Mouse (Mus musculus) intestine, embryonic 15.5 days (tissue): ENCODE results near the gene Ostf1. TPM values are rescaled to one million over a fixed set of nuclear protein-coding genes. Genes with fewer than 3 reads are reported as not detected.

Source experiments
- ATAC-seq: fragments of 200-750 bp; cut with Nextera tagmentation; 2 replicates; pipeline ENCODE4 v1.8.0; 2017; ENCODE audit warnings: moderate TSS enrichment, moderate library complexity
- H3K27ac ChIP-seq: fragments of 300-500 bp; sonication (generic); 2 replicates; pipeline ENCODE4 v1.5.1; 2015; ENCODE audit warnings: mild to moderate bottlenecking, inconsistent platforms
- H3K27me3 ChIP-seq: fragments of 300-500 bp; sonication (generic); replicated peaks from 2 replicates; pipeline ENCODE4 v1.6.1; 2015; ENCODE audit warnings: inconsistent platforms
- H3K36me3 ChIP-seq: fragments of 300-500 bp; sonication (generic); 2 replicates; pipeline ENCODE4 v1.6.1; 2015; ENCODE audit warnings: inconsistent platforms
- H3K4me1 ChIP-seq: fragments of 300-500 bp; sonication (generic); replicated peaks from 2 replicates; pipeline ENCODE4 v1.6.1; 2015; ENCODE audit warnings: inconsistent platforms
- H3K4me2 ChIP-seq: fragments of 300-500 bp; sonication (generic); replicated peaks from 2 replicates; pipeline ENCODE4 v1.6.1; 2015; ENCODE audit warnings: mild to moderate bottlenecking, inconsistent platforms
- H3K4me3 ChIP-seq: fragments of 300-500 bp; sonication (generic); replicated peaks from 2 replicates; pipeline ENCODE4 v1.5.1; 2015; ENCODE audit warnings: inconsistent platforms
- H3K9ac ChIP-seq: fragments of 300-500 bp; sonication (generic); 2 replicates; pipeline ENCODE4 v1.6.1; 2015; ENCODE audit warnings: inconsistent platforms
- H3K9me3 ChIP-seq: fragments of 300-500 bp; sonication (generic); 2 replicates; pipeline ENCODE4 v1.6.1; 2016; ENCODE audit warnings: inconsistent platforms
- WGBS: fragments of 180-500 bp; shearing (Covaris S2); methylation state at CpG from one replicate; pipeline ENCODE4 v1.1.7; 2015; 5-methylcytosine and 5-hydroxymethylcytosine counted together
- polyA plus RNA-seq: library from polyadenylated mRNA; unstranded; fragments of >200 nt; fragmentation: Nextera tagmentation; extraction: Ambion mirVana; gene quantifications from 2 replicates; pipeline ENCODE4 v1.2.1, GENCODE M21; 2015

The Ostf1 gene
- polyA plus RNA-seq, 1 experiment from 2014 or later, result 86.3 TPM

GRCm38 (mm10) chr19:18577348-18577747 lies 54.3 kb downstream of the Ostf1 start:
- no peak overlapping the region for H3K27ac ChIP-seq
- H3K9me3 ChIP-seq, result no peaks in the 10 kb centered on the region
- H3K27me3 ChIP-seq, result no peaks in the 10 kb centered on the region
- no peak overlapping the region for H3K4me3 ChIP-seq
- no peak overlapping the region for H3K9ac ChIP-seq
- no peak overlapping the region for H3K4me2 ChIP-seq
- H3K4me1 ChIP-seq, result peaks cover 4% of the 10 kb centered on the region; the same call in 1 of the 2 replicates
- ATAC-seq, result 0 out of 2 replicates have a peak, but pooled peaks have one; percentile 41
- no peaks in the 10 kb centered on the region for H3K36me3 ChIP-seq
- whole genome bisulfite sequencing, result 81% methylated on average over 5 of the region's 5 CpGs

DNA sequence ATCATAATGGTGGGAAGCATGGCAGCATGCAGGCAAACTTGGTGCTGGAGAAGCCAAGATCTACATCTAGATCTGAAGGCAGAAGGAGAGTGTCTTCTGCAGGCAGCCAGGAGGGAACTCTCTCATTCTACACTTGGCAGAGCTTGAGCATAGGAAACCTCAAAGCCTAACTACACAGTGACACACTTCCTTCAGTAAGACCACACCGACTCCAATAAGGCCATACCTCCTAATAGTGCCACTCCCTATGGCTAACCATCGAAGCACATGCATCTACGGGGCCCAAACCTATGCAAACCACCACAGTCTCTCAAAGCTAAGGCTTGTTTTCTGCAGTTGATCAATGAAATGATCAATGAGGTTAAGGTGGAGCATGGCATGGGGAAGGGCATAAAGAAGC lies 55.7 kb downstream of the Ostf1 start:
- H3K36me3 ChIP-seq, result no peaks in the 10 kb centered on the region
- H3K9me3 ChIP-seq, result no peaks in the 10 kb centered on the region
- H3K4me1 ChIP-seq, result peaks cover 4% of the 10 kb centered on the region; the same call in 1 of the 2 replicates
- no peak for ATAC-seq
- no peak overlapping the region for H3K4me3 ChIP-seq
- no peak overlapping the region for H3K27ac ChIP-seq
- 92% methylated on average over 3 of the region's 3 CpGs for WGBS
- H3K27me3 ChIP-seq, result no peaks in the 10 kb centered on the region
- H3K9ac ChIP-seq, result no peak overlapping the region
- H3K4me2 ChIP-seq, result no peak overlapping the region

DNA sequence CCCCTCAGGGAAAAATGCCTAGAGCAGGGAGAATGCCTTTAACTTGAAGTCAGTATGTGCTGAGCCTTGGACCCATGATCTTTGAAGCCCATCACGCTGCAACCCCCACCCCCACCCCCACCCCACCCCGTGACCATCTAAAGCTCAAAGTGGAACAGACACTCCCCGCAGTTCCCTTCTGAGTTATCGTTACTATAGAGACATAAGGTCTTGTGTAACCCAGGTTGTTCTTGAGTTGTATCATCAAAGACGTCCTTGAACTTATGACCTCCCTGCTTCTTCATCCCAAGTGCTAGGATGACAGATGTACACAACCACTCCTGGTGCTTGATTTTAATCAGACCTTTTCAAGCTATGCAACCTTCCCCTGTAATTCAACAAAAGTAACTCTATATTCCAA lies 57.7 kb downstream of the Ostf1 start:
- Histone ChIP-seq H3K9ac (no peak overlapping the region), H3K4me3 (no peak overlapping the region), H3K4me1 (peaks cover 4% of the 10 kb centered on the region; the same call in 1 of the 2 replicates), H3K9me3 (no peaks in the 10 kb centered on the region), H3K36me3 (no peaks in the 10 kb centered on the region), H3K27me3 (no peaks in the 10 kb centered on the region), H3K4me2 (no peak overlapping the region), H3K27ac (no peak overlapping the region)
- ATAC-seq, result no peak
- 54% methylated on average over 5 of the region's 5 CpGs for WGBS

DNA sequence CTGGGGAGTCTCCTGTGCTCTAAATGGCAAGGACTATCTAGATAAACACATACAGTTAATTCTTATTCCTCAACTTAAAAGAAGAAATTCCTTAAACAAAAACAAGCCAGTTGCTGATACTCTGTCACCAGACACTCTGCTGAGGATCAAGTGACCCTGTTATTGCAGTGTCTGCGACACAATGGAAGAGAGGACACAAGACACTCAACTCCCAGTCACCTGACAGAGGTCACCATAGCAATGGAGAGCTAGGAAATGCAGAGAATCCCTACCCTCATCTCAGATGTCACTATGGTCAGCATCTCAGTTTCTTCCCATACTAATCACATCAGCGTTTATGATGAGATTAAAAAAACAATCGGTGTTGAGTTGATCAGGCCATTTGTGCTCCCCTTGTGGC lies 58.2 kb downstream of the Ostf1 start:
- no peaks in the 10 kb centered on the region for H3K36me3 ChIP-seq
- H3K4me1 ChIP-seq, result peaks cover 4% of the 10 kb centered on the region; the same call in 1 of the 2 replicates
- no peak overlapping the region for H3K27ac ChIP-seq
- H3K9ac ChIP-seq, result no peak overlapping the region
- ATAC-seq, result no peak
- no peaks in the 10 kb centered on the region for H3K9me3 ChIP-seq
- H3K4me2 ChIP-seq, result no peak overlapping the region
- H3K4me3 ChIP-seq, result no peak overlapping the region
- no peaks in the 10 kb centered on the region for H3K27me3 ChIP-seq
- 70% methylated on average over 3 of the region's 3 CpGs for WGBS

- no peak overlapping the region for H3K4me2 ChIP-seq
- no peaks in the 10 kb centered on the region for H3K27me3 ChIP-seq
- no peaks in the 10 kb centered on the region for H3K9me3 ChIP-seq
- no peak for ATAC-seq
- no peak overlapping the region for H3K27ac ChIP-seq
- no peak overlapping the region for H3K9ac ChIP-seq
- H3K4me3 ChIP-seq, result no peak overlapping the region
- WGBS, result 93% methylated on average over 1 of the region's 1 CpGs
- H3K4me1 ChIP-seq, result no peaks in the 10 kb centered on the region
- no peaks in the 10 kb centered on the region for H3K36me3 ChIP-seq
These were observed 62.1 kb downstream of the Ostf1 start for GRCm38 (mm10) chr19:18569496-18569895.

DNA sequence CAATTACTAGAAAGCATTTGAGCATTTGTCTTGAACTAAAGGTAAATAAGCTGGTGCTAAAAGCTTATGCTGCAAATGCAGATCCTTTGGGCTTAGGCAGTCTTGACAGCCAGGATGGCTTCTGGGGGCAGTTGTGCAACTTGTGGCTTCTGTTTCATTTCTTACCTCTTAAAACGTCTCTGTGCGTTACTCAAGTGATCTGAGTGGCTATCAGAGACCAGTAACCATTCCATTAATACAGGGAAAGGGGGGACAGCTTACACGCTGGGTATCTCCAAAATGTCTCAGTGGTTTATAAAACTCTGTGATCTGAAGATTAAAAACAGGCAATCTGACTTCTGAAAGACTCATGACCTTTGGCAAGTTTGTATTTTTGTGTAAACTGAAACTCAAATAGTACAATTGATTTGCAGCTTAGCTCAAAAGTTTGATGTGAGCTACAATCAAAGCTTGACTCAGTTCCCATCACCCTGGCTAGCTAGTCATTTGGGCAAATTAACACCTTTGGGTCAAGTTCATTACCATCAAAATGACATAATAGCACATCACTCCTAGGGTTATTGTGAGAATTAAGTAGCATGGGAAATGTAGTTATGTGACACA lies 62.7 kb downstream of the Ostf1 start:
- no peaks in the 10 kb centered on the region for H3K36me3 ChIP-seq
- H3K4me2 ChIP-seq, result no peak overlapping the region
- ATAC-seq, result no peak
- H3K27ac ChIP-seq, result no peak overlapping the region
- no peaks in the 10 kb centered on the region for H3K9me3 ChIP-seq
- H3K4me3 ChIP-seq, result no peak overlapping the region
- no peaks in the 10 kb centered on the region for H3K4me1 ChIP-seq
- no peak overlapping the region for H3K9ac ChIP-seq
- 71% methylated on average over 3 of the region's 3 CpGs for WGBS
- no peaks in the 10 kb centered on the region for H3K27me3 ChIP-seq

- H3K9ac ChIP-seq, result no peak overlapping the region
- no peak for ATAC-seq
- no peaks in the 10 kb centered on the region for H3K36me3 ChIP-seq
- WGBS, result 90% methylated on average over 12 of the region's 12 CpGs
- H3K4me2 ChIP-seq, result no peak overlapping the region
- no peaks in the 10 kb centered on the region for H3K9me3 ChIP-seq
- H3K4me3 ChIP-seq, result no peak overlapping the region
- H3K27ac ChIP-seq, result no peak overlapping the region
- H3K27me3 ChIP-seq, result no peaks in the 10 kb centered on the region
- no peaks in the 10 kb centered on the region for H3K4me1 ChIP-seq
These were observed 63.4 kb downstream of the Ostf1 start for GRCm38 (mm10) chr19:18567936-18568827.

DNA sequence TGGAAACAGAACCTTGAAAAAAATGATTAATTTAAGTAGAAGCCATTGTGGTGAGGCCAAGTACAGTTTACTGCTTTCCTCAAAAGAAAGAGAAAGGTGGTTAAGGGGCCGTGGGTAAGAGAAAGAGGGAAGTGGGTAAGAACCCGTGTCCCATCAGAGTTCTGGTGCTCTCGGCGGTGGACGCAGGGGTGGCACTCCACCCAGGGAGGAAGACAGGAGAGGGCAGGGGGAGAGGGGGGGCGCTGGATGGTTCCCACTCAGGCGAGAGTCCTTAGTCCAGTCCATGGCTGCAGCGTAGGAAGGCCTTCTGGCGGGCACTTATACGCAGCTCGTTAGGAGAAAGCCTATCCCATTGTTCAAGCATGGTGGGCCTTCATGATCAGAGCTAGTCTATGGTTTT lies 64.1 kb downstream of the Ostf1 start:
- no peaks in the 10 kb centered on the region for H3K4me1 ChIP-seq
- WGBS, result 90% methylated on average over 11 of the region's 11 CpGs
- H3K4me2 ChIP-seq, result no peak overlapping the region
- no peak for ATAC-seq
- H3K9ac ChIP-seq, result no peak overlapping the region
- H3K9me3 ChIP-seq, result no peaks in the 10 kb centered on the region
- H3K27me3 ChIP-seq, result no peaks in the 10 kb centered on the region
- no peak overlapping the region for H3K27ac ChIP-seq
- no peaks in the 10 kb centered on the region for H3K36me3 ChIP-seq
- no peak overlapping the region for H3K4me3 ChIP-seq

- WGBS, result 85% methylated on average over 1 of the region's 1 CpGs
- no peak for ATAC-seq
- Histone ChIP-seq H3K36me3 (no peaks in the 10 kb centered on the region), H3K27ac (no peak overlapping the region), H3K9ac (no peak overlapping the region), H3K4me3 (no peak overlapping the region), H3K9me3 (no peaks in the 10 kb centered on the region), H3K4me2 (no peak overlapping the region), H3K4me1 (no peaks in the 10 kb centered on the region), H3K27me3 (no peaks in the 10 kb centered on the region)
These were observed 73.9 kb downstream of the Ostf1 start for GRCm38 (mm10) chr19:18557708-18558107.

DNA sequence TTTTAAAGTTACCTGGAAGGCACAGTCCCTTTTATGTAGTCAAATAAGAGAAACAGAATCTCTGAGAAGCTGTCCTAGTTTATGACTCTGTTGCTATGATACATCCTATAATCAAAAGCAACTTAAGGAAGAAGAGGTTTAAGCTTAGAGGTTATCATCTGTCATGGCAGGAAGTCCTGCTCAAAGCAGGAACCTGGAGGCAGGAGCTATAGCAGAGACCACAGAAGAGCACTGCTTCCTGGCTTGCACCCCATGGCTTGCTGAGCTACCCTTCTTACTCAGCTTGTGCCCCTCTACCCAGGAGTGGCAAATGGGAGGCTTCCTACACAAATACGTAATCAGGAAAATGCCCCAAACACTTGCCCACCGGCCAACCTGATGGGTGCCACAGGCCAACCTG lies 76.0 kb downstream of the Ostf1 start:
- ATAC-seq, result no peak
- no peak overlapping the region for H3K9ac ChIP-seq
- H3K27ac ChIP-seq, result no peak overlapping the region
- no peaks in the 10 kb centered on the region for H3K27me3 ChIP-seq
- no peaks in the 10 kb centered on the region for H3K4me1 ChIP-seq
- H3K4me3 ChIP-seq, result no peak overlapping the region
- no peak overlapping the region for H3K4me2 ChIP-seq
- WGBS, result 83% methylated on average over 2 of the region's 2 CpGs
- no peaks in the 10 kb centered on the region for H3K9me3 ChIP-seq
- H3K36me3 ChIP-seq, result no peaks in the 10 kb centered on the region

DNA sequence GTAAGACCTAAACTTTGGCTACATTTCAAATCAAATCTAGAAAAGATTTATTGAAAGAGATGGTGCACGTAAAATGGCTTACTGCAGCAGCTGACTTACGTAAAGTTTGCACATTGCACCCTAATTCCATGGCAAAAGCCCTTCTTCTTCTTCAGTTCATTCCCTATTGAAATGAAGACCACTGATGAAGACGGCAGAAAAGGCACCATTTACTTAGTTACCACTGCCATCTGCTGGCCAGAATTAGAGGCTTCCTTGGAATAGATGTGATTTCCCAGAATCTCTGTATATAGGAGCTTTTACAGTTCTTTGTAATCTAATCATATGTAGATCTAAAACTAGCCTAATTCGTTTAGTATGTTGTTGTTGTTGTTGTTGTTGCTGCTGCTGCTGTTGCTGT lies 83.0 kb downstream of the Ostf1 start:
- 3% methylated on average over 4 of the region's 4 CpGs for WGBS
- Histone ChIP-seq H3K4me1 (no peaks in the 10 kb centered on the region), H3K9ac (no peak overlapping the region), H3K27me3 (no peaks in the 10 kb centered on the region), H3K4me2 (no peak overlapping the region), H3K36me3 (no peaks in the 10 kb centered on the region), H3K4me3 (no peak overlapping the region), H3K9me3 (no peaks in the 10 kb centered on the region), H3K27ac (no peak overlapping the region)
- ATAC-seq, result no peak
